9 mouse cellular contexts compared by ENCODE assay signal in the genomic region with DNA sequence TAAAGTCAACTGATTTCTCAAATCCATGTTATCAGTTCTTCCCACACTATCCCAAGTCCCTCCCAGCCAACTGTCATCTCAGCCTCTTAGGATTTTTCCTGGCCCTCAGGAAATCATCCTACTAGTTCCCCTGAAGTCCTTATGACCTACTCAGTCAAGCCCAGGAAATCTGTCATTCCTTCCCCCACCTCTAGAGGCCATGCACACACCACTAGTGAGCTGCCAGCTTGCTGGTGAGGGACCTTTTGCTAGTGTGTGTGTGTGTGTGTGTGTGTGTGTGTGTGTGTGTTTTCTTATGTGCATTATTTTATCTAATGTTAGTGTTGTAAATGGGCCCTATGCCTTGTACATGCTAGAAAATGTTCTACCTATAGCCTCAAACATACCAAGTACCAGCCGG. TPM values are rescaled to one million over a fixed set of nuclear protein-coding genes. Genes with fewer than 3 reads are reported as not detected.
DNase-seq lines count a peak whose midpoint lies in the region; ATAC-seq and TF ChIP-seq lines count a peak whose summit lies in the region.
"Had no signal": no experiment of that assay in that cellular context is flagged by ENCODE, and none has a peak within 500 bp of the region (broad histone marks: within the 10 kb centered on the region; RNA-seq: fewer than 3 reads in every experiment).

No protein-coding gene starts in this region.

- intact Hi-C loops in left cerebral cortex, adult 2 months (cut with DNase I) = loop anchor here (1.0 kb wide), 1 partner anchor 149 kb away; the partner anchor contains the start of gene Tmem191c

- H3K4me3 ChIP-seq in left cerebral cortex, adult 2 months = no peak overlapping the region
- H3K4me3 ChIP-seq in bone marrow, adult 2 months (replicated peaks; ENCODE audit: control insufficient read depth, low read depth, low read length) = no peak overlapping the region
- H3K4me3 ChIP-seq: stomach, embryonic 15.5 days had no signal

- 96% methylated on average over 1 of the region's 1 CpGs for WGBS in bone marrow, adult 2 months

- no peak for ATAC-seq in erythroid progenitor cell, adult 5-6 weeks (replicated peaks; ENCODE audit: low FRiP score, poor library complexity, severe bottlenecking)

- no peak for TF ChIP-seq POLR2A in bone marrow, adult 2 months (IDR thresholded peaks at IDR 0.05; ENCODE audit: borderline replicate concordance, control insufficient read depth, low read depth, low read length)

- peak; percentile 69 for DNase-seq in adrenal gland, adult 2 months
- no peak for DNase-seq in adrenal gland, adult 8-10 months
- DNase-seq in left cerebral cortex, adult 2 months (ENCODE audit: extremely low spot score in 1 of 2, low spot score in 2 of 2) = no peak
- DNase-seq in left cerebral cortex, adult 11 months (ENCODE audit: low spot score) = no peak
- peak; percentile 69 for DNase-seq in kidney, postnatal 25 days
- peak; percentile 74 for DNase-seq in naive thymus-derived CD4-positive, alpha-beta T cell, adult 2 months (ENCODE audit: low read depth)

- H3K27ac ChIP-seq in left cerebral cortex, adult 2 months = no peak overlapping the region
- H3K27ac ChIP-seq in bone marrow, adult 2 months (ENCODE audit: control insufficient read depth, insufficient read depth, low read depth, low read length, poor library complexity) = no peak overlapping the region
- H3K27ac ChIP-seq: stomach, embryonic 15.5 days had no signal

- peaks cover 4% of the 10 kb centered on the region; the same call in 1 of the 2 replicates for H3K4me1 ChIP-seq in bone marrow, adult 2 months (ENCODE audit: control insufficient read depth, insufficient read depth, low read length)

- peak; percentile 56 for TF ChIP-seq CTCF in left cerebral cortex, adult 2 months (IDR thresholded peaks at IDR 0.05)
- peak; percentile 75 for TF ChIP-seq CTCF in bone marrow, adult 2 months (IDR thresholded peaks at IDR 0.05; ENCODE audit: control insufficient read depth, insufficient read depth, low read length)

RNA-seq across cellular contexts. Expression of gene 2610318N02Rik, which starts 2.3 kb away (rescaled TPM):
- 1 to 10 TPM; 1.2 to 1.9 TPM for total RNA-seq in adrenal gland, adult 2 months (2021)
- 0.30 and 0.75 TPM in 2 replicates for polyA plus RNA-seq in adrenal gland, adult 2 months (2012; rRNA removed)
- total RNA-seq in adrenal gland, adult 8-10 months (2022) = 1 to 10 TPM in 2 of 4 experiments, under 1 TPM in 2; 0.62 to 1.5 (median 1.1) TPM
- 1 to 10 TPM; 1.1 to 2.5 TPM for total RNA-seq in left cerebral cortex, adult 2 months (2021)
- polyA plus RNA-seq in bone marrow, adult 2 months (2011; ENCODE audit: insufficient read depth, insufficient read length, low replicate concordance, missing spikeins) = 15.1 and 23.6 TPM in 2 replicates
- total RNA-seq in erythroid progenitor cell, adult 5-6 weeks (2015; ENCODE audit: low replicate concordance) = 5.9 TPM in 1 of 2 replicates, not detected in the other
- total RNA-seq in erythroid progenitor cell, adult 5-6 weeks (2017; ENCODE audit: low replicate concordance) = 2.7 and 2.9 TPM in 2 replicates

RNA-seq across cellular contexts. Expression of gene Sdf2l1, which starts 4.9 kb away (rescaled TPM):
- total RNA-seq in adrenal gland, adult 2 months (2021) = 10 to 100 TPM; 33.2 to 42.4 TPM
- polyA plus RNA-seq in adrenal gland, adult 2 months (2012; rRNA removed) = 45.0 and 64.6 TPM in 2 replicates
- total RNA-seq in adrenal gland, adult 8-10 months (2022) = 10 to 100 TPM; 25.5 to 54.1 (median 34.4) TPM
- 10 to 100 TPM; 20.2 to 25.2 TPM for total RNA-seq in left cerebral cortex, adult 2 months (2021)
- 10.8 and 28.0 TPM in 2 replicates for polyA plus RNA-seq in bone marrow, adult 2 months (2011; ENCODE audit: insufficient read depth, insufficient read length, low replicate concordance, missing spikeins)
- 18.4 and 25.6 TPM in 2 replicates for total RNA-seq in erythroid progenitor cell, adult 5-6 weeks (2015; ENCODE audit: low replicate concordance)
- 7.2 and 15.7 TPM in 2 replicates for total RNA-seq in erythroid progenitor cell, adult 5-6 weeks (2017; ENCODE audit: low replicate concordance)

RNA-seq across cellular contexts. Expression of gene Ppil2, which starts 16.2 kb away (rescaled TPM):
- total RNA-seq in adrenal gland, adult 2 months (2021) = 10 to 100 TPM; 80.3 to 98.6 TPM
- polyA plus RNA-seq in adrenal gland, adult 2 months (2012; rRNA removed) = 75.6 and 87.1 TPM in 2 replicates
- total RNA-seq in adrenal gland, adult 8-10 months (2022) = 100 to 1,000 TPM in 3 of 4 experiments, 10 to 100 TPM in 1; 99.4 to 120 (median 106) TPM
- total RNA-seq in left cerebral cortex, adult 2 months (2021) = 10 to 100 TPM; 85.3 to 89.8 TPM
- 54.0 and 99.6 TPM in 2 replicates for polyA plus RNA-seq in bone marrow, adult 2 months (2011; ENCODE audit: insufficient read depth, insufficient read length, low replicate concordance, missing spikeins)
- total RNA-seq in erythroid progenitor cell, adult 5-6 weeks (2015; ENCODE audit: low replicate concordance) = 41.9 and 43.2 TPM in 2 replicates
- total RNA-seq in erythroid progenitor cell, adult 5-6 weeks (2017; ENCODE audit: low replicate concordance) = 37.7 and 65.6 TPM in 2 replicates

RNA-seq across cellular contexts. Expression of gene Ydjc, which starts 17.1 kb away (rescaled TPM):
- 1 to 10 TPM; 4.9 to 6.5 TPM for total RNA-seq in adrenal gland, adult 2 months (2021)
- 28.2 and 39.2 TPM in 2 replicates for polyA plus RNA-seq in adrenal gland, adult 2 months (2012; rRNA removed)
- total RNA-seq in adrenal gland, adult 8-10 months (2022) = 10 to 100 TPM in 2 of 4 experiments, 1 to 10 TPM in 2; 7.3 to 16.8 (median 9.7) TPM
- total RNA-seq in left cerebral cortex, adult 2 months (2021) = 10 to 100 TPM; 24.0 to 25.4 TPM
- polyA plus RNA-seq in bone marrow, adult 2 months (2011; ENCODE audit: insufficient read depth, insufficient read length, low replicate concordance, missing spikeins) = 2.9 and 5.4 TPM in 2 replicates
- not detected in 2 replicates for total RNA-seq in erythroid progenitor cell, adult 5-6 weeks (2015; ENCODE audit: low replicate concordance)
- 0.13 TPM in 1 of 2 replicates, not detected in the other for total RNA-seq in erythroid progenitor cell, adult 5-6 weeks (2017; ENCODE audit: low replicate concordance)

RNA-seq across cellular contexts. Expression of gene Ccdc116, which starts 19.7 kb away (rescaled TPM):
- under 1 TPM; 0.24 to 0.29 TPM for total RNA-seq in adrenal gland, adult 2 months (2021)
- polyA plus RNA-seq in adrenal gland, adult 2 months (2012; rRNA removed) = 0.44 and 0.60 TPM in 2 replicates
- under 1 TPM; 0.35 to 0.66 (median 0.47) TPM for total RNA-seq in adrenal gland, adult 8-10 months (2022)
- 1 to 10 TPM; 1.3 to 2.1 TPM for total RNA-seq in left cerebral cortex, adult 2 months (2021)
- polyA plus RNA-seq in bone marrow, adult 2 months (2011; ENCODE audit: insufficient read depth, insufficient read length, low replicate concordance, missing spikeins) = 0.61 and 1.8 TPM in 2 replicates
- not detected in 2 replicates for total RNA-seq in erythroid progenitor cell, adult 5-6 weeks (2015; ENCODE audit: low replicate concordance)
- total RNA-seq in erythroid progenitor cell, adult 5-6 weeks (2017; ENCODE audit: low replicate concordance) = 0.83 and 0.90 TPM in 2 replicates

Comparison
In these comparisons a context has a peak if more than half of its experiments do, and no peak if none do; other contexts are left out.
1. DNase-seq: peak in adrenal gland, adult 2 months (single experiment), kidney, postnatal 25 days (2 of 2) and naive thymus-derived CD4-positive, alpha-beta T cell, adult 2 months (single experiment); none in adrenal gland, adult 8-10 months (single experiment), left cerebral cortex, adult 2 months (0 of 2) and left cerebral cortex, adult 11 months (single experiment).